Mouse (Mus musculus) lung, postnatal 0 days (tissue): ENCODE results near the gene Kdm1a.

Source experiments
- CTCF ChIP-seq: IDR thresholded peaks from 2 replicates; pipeline ENCODE4 v1.5.1; 2016; ENCODE audit warnings: antibody characterized with exemption, mild to moderate bottlenecking
- EP300 ChIP-seq: IDR thresholded peaks from 2 replicates; pipeline ENCODE4 v1.6.1; 2016; ENCODE audit warnings: antibody characterized with exemption, mild to moderate bottlenecking, control low read depth

DNA sequence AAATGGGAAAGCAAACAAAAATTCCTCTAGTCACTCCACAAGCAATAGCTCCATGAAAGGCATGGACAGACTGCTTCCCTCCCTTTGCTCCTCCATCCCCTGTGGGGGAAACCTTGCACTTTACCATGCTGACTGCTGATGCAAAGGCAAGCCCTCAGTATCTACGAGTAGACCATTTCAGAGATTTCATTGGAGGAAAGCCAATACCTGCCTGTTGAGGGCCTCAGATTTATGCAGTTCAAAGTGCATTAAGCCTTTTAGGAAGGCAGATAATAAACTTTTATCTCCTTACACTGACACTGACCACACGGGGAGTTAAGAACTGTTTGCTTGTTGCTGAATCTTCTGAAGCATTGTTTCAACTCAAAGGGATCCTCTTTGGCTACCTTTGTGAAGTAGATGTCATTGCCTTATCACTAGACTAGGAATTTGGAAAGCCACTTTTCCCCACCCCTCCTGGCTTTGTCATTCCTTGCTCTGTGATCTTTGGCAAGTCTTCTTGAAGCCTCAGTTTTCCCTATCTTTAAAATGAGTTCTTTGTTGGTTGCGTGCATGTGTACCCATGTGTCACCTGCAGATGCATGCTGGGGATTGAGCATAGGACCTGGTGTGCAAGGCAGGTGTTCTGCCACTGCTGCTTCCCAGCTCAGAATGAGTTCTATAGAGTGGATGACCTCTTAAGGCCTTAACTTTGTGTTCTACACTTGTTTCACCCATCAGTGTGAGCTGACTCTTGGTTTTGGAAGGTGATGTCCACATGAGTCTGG lies 56.1 kb downstream of the Kdm1a start:
- TF ChIP-seq CTCF (no peak), EP300 (no peak)
